Mouse (Mus musculus) brown adipose tissue, adult 24 weeks (tissue): ENCODE data around the gene Ivns1abp. TPM values are rescaled to one million over a fixed set of nuclear protein-coding genes. Genes with fewer than 3 reads are reported as not detected.
A peak's percentile ranks its signal among the peaks of the same experiment; 100 is the strongest.

Experiments
- H3K27ac ChIP-seq: fragments of 200-500 bp; replicated peaks from 2 replicates; pipeline ENCODE4 v1.5.1; 2012; ENCODE audit warnings: low read depth, mild to moderate bottlenecking, low read length
- H3K4me1 ChIP-seq: fragments of 200-500 bp; 2 replicates; pipeline ENCODE4 v1.6.1; 2012; ENCODE audit warnings: low read length, mixed read lengths; ENCODE audit not compliant: control insufficient read depth, insufficient read depth, insufficient read length
- H3K4me3 ChIP-seq: fragments of 200-500 bp; 2 replicates; pipeline ENCODE4 v1.5.1; 2012; ENCODE audit warnings: low read depth, mild to moderate bottlenecking, low read length, moderate library complexity; ENCODE audit not compliant: insufficient read depth
- polyA plus RNA-seq: library from polyadenylated mRNA; stranded (reverse); fragments of >200 nt; gene quantifications from 2 replicates; pipeline ENCODE4 v1.2.4, GENCODE M21; 2012; ENCODE audit not compliant: missing spikeins, insufficient read depth, insufficient read length

The Ivns1abp gene
- polyA plus RNA-seq, 1 experiment: 82.0 TPM

DNA sequence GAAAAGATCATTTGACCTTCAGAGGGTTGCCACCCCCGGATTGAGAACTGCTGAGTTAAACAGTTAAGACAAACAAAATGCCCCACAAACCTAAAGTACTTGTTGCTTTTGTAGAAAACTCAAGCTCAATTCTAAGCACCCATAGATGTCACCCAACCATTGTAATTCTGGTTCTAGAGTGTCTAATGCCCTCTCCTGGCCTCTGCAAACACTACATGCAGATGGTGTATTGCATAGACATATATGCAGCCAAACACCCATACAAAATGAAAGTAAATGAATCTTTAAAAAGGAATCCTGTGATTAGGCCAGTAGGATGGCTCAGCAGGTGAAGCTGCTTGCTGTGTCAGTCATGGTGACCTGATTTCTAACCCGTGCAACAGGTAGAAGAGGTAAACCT, 8.6 kb downstream of the Ivns1abp start:
- no peak overlapping the region for H3K27ac ChIP-seq
- peaks cover 3% of the 10 kb centered on the region; the same call in 1 of the 2 replicates for H3K4me1 ChIP-seq
- no peak overlapping the region for H3K4me3 ChIP-seq

DNA sequence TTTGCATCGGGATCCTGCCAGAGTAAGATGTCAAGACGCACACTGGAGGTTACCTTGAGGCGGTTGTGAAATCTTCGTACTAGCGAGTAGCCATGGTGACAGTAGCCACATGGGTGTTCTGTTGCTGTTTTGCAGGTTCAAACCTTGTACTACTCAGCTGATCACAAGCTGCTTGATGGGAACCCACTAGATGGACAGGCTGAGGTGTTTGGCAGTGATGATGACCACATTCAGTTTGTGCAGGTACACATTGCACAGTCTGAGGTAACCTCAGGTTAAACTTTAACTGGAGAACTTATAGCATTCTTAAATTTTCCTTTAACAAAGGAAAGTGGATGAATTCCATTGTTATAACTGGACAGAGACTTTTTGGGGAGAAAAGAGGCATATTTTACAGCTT, 11.7 kb downstream of the Ivns1abp start:
- H3K4me1 ChIP-seq: no peaks in the 10 kb centered on the region
- H3K27ac ChIP-seq: no peak overlapping the region
- no peak overlapping the region for H3K4me3 ChIP-seq

DNA sequence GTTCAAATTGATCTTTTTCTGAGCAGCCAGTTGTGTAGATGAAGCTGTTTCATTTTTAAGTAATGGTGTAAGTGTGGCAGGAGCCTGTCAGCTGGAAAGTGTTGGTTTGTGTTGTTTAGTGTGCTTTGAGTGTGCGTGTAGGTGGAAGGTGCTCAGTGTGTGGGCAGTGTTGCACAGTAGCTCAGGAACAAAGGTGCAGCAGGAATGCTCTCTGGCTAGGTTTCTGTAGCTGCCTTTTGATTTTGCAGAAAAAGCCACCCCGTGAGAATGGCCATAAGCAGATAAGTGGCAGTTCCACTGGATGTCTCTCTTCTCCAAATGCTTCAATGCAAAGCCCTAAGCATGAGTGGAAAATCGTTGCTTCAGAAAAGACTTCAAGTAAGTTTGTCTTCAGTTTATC, 15.1 kb downstream of the Ivns1abp start:
- no peak overlapping the region for H3K4me3 ChIP-seq
- H3K27ac ChIP-seq: no peak overlapping the region
- H3K4me1 ChIP-seq: no peaks in the 10 kb centered on the region

DNA sequence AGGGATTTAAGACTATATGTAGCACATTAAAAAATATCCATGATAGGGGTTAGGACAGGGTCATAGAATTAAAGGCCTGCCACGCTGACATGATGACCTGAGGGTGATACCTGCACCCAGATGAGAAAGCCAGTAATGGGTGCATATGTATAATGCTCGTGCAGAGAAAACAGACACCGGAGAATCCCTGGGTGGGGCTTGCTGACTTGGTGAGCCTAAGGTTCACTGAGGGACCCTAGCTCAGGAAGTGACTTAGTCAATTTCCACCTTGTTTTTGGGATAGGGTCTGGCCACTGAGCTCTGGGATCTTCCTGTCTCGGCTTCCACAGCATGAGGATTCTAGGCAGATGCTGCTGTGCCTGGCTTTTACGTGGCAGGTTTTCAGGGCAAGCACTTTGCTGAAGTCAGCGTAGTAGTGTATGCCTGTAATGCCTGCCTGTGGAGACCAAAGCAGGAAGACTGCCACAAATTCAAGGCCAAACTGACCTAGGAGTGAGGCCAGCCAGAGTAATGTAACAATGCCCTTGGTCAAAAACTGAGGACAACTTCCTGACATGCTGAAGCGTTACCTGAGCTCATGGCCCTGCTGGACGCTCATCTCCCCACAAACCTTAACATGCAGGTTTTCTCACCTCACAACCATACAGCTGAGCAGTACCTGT, 22.8 kb downstream of the Ivns1abp start:
- Histone ChIP-seq H3K4me1 (no peaks in the 10 kb centered on the region), H3K4me3 (no peak overlapping the region), H3K27ac (no peak overlapping the region; the same call in 1 of the 2 replicates)

DNA sequence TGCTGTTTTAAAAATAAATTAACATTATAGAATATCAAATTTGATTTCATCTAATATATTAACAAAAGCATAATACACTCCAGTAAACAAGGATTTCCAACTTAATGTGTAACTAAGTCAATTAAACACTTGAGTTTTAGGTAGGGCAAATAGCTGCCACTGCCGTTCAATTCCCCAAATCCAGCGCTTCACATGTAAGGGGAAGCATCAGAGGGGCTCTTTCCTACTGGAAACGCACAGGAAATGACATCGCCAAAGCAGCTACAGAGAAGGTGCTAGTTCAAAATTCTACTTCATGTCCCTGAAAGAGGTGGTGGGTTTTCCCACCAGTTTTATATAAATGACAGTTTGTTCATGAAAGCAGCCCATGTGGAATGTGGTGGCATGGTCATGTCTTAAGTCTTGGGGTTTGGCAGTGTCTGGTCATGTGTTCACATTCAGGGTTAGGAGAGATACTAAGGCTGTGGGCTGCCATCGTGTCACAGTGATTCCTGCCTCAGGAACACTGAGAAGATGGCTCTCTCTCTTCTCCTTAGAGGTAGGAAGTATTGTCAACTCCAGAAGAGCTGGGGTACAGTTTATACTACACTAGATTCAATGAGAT, 23.5 kb downstream of the Ivns1abp start:
- no peaks in the 10 kb centered on the region for H3K4me1 ChIP-seq
- H3K4me3 ChIP-seq: no peak overlapping the region
- 0 out of 2 replicates have a peak overlapping the region, but pooled peaks have one; percentile 21 for H3K27ac ChIP-seq

DNA sequence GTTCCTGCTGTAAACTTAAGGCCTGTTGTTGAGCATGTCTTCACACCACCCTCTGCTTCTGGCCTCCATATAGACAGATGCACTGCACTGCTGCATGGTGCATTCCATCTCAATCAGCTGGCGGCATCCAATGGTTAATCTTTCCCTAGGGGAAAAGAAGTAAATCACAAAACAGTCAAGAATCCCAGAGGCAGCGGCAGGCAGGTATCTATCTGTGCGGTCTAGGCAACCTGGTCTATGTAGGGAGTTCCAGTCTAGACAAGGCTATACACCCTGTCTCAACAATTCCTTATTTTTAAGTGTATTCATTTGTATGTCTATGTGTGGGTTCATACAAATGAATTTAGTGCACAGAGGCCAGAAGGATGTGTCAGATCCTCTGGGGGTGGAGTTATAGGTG, 24.2 kb downstream of the Ivns1abp start:
- no peak overlapping the region for H3K27ac ChIP-seq
- H3K4me1 ChIP-seq: no peaks in the 10 kb centered on the region
- H3K4me3 ChIP-seq: no peak overlapping the region

DNA sequence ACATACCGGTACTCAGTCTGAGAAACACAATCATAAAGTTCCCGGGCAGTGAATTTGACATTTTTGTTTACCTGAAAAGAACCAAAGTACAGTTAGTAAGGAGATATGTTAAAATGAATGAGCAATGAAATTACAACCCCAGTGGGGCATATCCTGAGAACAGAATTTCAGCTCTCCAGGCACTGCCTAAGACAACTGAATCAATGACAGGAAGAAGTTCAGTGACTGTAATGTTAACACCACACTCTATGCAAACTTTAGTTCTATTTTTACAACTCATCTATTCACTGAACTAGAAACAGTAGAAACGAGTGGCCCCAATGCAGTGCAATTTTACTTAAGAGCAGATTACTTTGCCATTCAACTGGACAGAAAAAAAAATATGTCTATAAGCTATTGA, 26.3 kb downstream of the Ivns1abp start:
- H3K4me1 ChIP-seq: no peaks in the 10 kb centered on the region
- H3K27ac ChIP-seq: no peak overlapping the region
- no peak overlapping the region for H3K4me3 ChIP-seq

DNA sequence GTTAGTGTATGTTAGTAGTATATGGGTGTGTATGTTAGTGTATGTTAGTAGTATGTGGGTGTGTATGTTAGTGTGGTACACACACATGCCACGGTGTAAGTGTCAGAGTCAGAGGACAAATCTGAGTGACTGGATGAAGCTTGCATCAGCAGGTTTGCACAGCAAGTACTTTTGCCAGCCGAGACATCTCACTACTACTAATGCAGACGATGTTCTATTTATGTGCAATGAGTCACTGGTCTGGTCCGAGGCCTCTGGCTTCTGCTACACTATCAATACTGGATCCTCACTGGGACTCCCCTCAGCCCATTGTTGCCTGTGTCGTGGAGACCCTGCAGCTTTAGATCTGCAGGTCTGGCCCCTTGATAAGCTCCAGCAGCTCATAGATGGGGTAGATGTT, 27.3 kb downstream of the Ivns1abp start:
- H3K27ac ChIP-seq: no peak overlapping the region

DNA sequence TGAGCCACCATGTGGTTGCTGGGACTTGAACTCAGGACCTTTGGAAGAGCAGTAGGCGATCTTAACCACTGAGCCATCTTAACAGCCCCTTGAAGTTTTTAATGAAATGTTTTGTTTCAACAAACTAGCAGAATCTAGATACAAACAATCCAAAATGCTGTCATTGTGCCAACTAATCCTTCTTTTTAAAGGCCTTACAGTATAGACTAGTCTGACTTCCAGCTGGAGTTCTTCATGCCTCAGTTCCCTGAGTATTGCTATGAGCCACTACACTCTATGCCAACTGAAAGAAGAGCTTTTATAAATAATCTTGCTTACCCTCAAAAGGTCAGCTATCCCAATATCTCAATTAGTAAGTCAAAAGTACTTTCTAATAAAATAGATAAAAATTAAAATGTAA, 28.5 kb downstream of the Ivns1abp start:
- no peak overlapping the region for H3K27ac ChIP-seq
- no peak overlapping the region for H3K4me3 ChIP-seq
- H3K4me1 ChIP-seq: no peaks in the 10 kb centered on the region

More for the DNA sequence above, 27.3 kb downstream of the Ivns1abp start:
- Histone ChIP-seq H3K4me3 (no peak overlapping the region), H3K4me1 (no peaks in the 10 kb centered on the region)

DNA sequence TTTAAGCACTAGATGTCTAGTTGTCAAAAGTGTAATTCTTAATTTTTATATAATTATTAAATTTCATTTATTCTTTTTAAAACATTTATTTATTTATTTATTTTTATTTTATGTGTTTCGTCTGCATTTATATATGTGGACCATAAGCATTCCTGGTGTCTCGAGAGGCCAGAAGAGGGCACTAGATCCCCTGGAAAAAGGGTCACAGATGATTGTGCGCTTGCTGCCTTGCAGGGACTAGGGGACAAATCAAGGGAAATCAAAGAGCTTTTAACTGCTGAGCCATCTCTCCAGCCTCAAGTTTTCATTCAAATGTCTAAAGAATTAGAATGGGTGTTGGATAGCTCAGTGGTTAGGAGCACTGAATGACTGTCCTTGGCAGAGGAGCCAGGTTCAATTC, 33.1 kb downstream of the Ivns1abp start:
- no peaks in the 10 kb centered on the region; the same call in 1 of the 2 replicates for H3K4me1 ChIP-seq
- H3K27ac ChIP-seq: no peak overlapping the region
- no peak overlapping the region for H3K4me3 ChIP-seq

DNA sequence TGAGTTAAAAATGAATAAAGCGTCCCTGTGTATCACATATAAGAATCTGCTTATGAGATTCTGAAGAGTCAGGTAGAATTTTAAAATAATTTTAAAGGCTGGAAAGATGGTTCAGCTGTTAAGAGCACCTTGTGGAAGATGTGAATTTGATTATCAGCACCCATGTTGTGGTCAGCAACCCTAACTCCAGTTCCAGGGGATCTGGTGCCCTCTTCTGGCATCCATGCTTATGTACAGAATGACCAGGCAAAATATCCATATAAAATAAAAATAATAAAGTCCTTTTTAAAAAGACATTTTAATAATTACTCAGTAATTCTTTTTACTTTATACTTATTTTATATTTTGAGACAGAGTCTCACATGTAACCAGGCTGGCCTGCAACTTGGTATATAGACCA, 45.8 kb downstream of the Ivns1abp start:
- Histone ChIP-seq H3K27ac (no peak overlapping the region), H3K4me3 (no peak overlapping the region), H3K4me1 (no peaks in the 10 kb centered on the region)

DNA sequence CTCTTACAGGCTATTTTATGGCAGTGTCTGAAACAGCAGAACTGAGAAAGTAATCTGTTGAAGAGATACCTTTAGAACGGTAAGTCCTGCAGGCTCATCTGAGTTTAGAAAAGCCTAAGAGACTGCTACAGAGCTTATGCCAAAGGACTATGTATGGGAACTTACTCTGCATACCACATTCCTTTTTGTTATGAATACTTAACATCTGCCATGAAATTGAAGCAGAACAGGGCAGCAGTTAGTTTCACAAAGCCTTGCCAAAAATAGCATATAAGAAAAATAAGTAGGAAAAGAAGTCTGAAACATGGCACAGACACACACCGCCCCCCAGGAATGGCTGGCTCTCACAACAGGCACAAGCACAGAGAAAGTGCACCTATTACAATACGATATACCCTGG, 65.5 kb downstream of the Ivns1abp start:
- no peaks in the 10 kb centered on the region for H3K4me1 ChIP-seq
- H3K4me3 ChIP-seq: no peak overlapping the region
- no peak overlapping the region for H3K27ac ChIP-seq

Other genes starting within 250 kb of the Ivns1abp start
- gene Gm47985, start 161.9 kb upstream of the Ivns1abp start, polyA plus RNA-seq: not detected in 2 replicates
- not detected in 2 replicates for gene Gm8947, start 152.1 kb upstream of the Ivns1abp start, polyA plus RNA-seq
- gene Gm47995, start 146.0 kb upstream of the Ivns1abp start, polyA plus RNA-seq: not detected in 2 replicates
- not detected in 2 replicates for gene 3110040M04Rik, start 140.4 kb upstream of the Ivns1abp start, polyA plus RNA-seq
- not detected in 2 replicates for gene Gm47996, start 134.3 kb upstream of the Ivns1abp start, polyA plus RNA-seq
- 8.8 and 9.5 TPM in 2 replicates for gene Swt1, start 84.0 kb downstream of the Ivns1abp start, polyA plus RNA-seq
- 14.1 and 17.4 TPM in 2 replicates for gene Trmt1l, start 84.1 kb downstream of the Ivns1abp start, polyA plus RNA-seq
- 13.0 and 13.2 TPM in 2 replicates for gene Rnf2, start 156.5 kb downstream of the Ivns1abp start, polyA plus RNA-seq
- gene Fam129a, start 226.7 kb downstream of the Ivns1abp start, polyA plus RNA-seq: 18.9 and 19.8 TPM in 2 replicates